In the genomic region with DNA sequence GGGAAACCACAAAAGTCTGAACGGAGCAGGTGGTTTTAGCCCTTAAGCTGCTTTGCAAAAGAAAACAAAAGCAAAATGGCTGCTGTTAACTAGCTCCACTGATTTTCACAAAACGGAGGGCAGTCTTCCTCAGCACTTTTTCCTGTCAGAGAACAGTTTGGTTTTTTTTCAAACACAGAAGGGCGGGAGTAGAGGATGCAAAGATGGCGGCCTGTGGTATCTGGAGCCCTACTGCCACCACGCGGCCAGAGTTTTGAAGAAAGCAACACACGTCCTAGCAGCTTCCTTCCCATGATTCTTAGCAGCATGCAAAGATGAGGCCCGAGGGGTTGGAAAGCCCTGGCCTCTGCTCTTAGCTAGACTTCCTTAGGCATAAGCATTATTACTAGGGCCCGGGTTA, we compare ENCODE assay signal across 8 mouse cellular contexts.
DNase-seq lines count a peak whose midpoint lies in the region; ATAC-seq and TF ChIP-seq lines count a peak whose summit lies in the region.

No protein-coding gene starts in this region.

- H3K9me3 ChIP-seq in forebrain, postnatal 0 days (ENCODE audit: low read length) = no peaks in the 10 kb centered on the region
- no peaks in the 10 kb centered on the region for H3K9me3 ChIP-seq in limb, embryonic 14.5 days (ENCODE audit: control insufficient read depth, low read length)
- H3K9me3 ChIP-seq in midbrain, embryonic 15.5 days = no peaks in the 10 kb centered on the region

- H3K4me3 ChIP-seq in forebrain, postnatal 0 days (ENCODE audit: low read depth, low read length) = no peak overlapping the region
- no peak overlapping the region for H3K4me3 ChIP-seq in limb, embryonic 14.5 days (replicated peaks; ENCODE audit: low read length)
- no peak overlapping the region for H3K4me3 ChIP-seq in midbrain, embryonic 15.5 days

- H3K36me3 ChIP-seq in forebrain, postnatal 0 days (ENCODE audit: insufficient read depth) = no peaks in the 10 kb centered on the region
- H3K36me3 ChIP-seq in limb, embryonic 14.5 days (ENCODE audit: control insufficient read depth, insufficient read depth, low read length) = no peaks in the 10 kb centered on the region
- no peaks in the 10 kb centered on the region for H3K36me3 ChIP-seq in midbrain, embryonic 15.5 days (replicated peaks)

- H3K4me2 ChIP-seq in forebrain, postnatal 0 days (ENCODE audit: low read depth) = no peak overlapping the region
- H3K4me2 ChIP-seq in limb, embryonic 14.5 days (replicated peaks; ENCODE audit: low read depth, low read length, severe bottlenecking) = no peak overlapping the region
- no peak overlapping the region for H3K4me2 ChIP-seq in midbrain, embryonic 15.5 days

- peak; percentile 84 for DNase-seq in adrenal gland, postnatal 14 days
- no peak for DNase-seq in adrenal gland, postnatal 10 days
- peak; percentile 76 for DNase-seq in right cerebral cortex, postnatal 14 days
- no peak for DNase-seq in right cerebral cortex, postnatal 4 days
- DNase-seq in forebrain, postnatal 0 days = peak; percentile 85
- peak; percentile 70 for DNase-seq in limb, embryonic 14.5 days (ENCODE audit: low spot score)
- no peak for DNase-seq in T-cell, adult 2 months (ENCODE audit: low spot score)

- H3K4me1 ChIP-seq in forebrain, postnatal 0 days (ENCODE audit: insufficient read depth) = no peaks in the 10 kb centered on the region
- no peaks in the 10 kb centered on the region for H3K4me1 ChIP-seq in limb, embryonic 14.5 days (ENCODE audit: control insufficient read depth, insufficient read depth, low read length)
- no peaks in the 10 kb centered on the region for H3K4me1 ChIP-seq in midbrain, embryonic 15.5 days

- peak overlapping the region; percentile 35; the same call in 1 of the 2 replicates for H3K27ac ChIP-seq in forebrain, postnatal 0 days (ENCODE audit: low read depth, low read length)
- H3K27ac ChIP-seq in limb, embryonic 14.5 days (replicated peaks; ENCODE audit: low read depth, low read length) = 0 out of 2 replicates have a peak overlapping the region, but pooled peaks have one; percentile 26
- H3K27ac ChIP-seq in midbrain, embryonic 15.5 days = peak overlapping the region; percentile 61

- H3K9ac ChIP-seq in forebrain, postnatal 0 days = no peak overlapping the region
- H3K9ac ChIP-seq in limb, embryonic 14.5 days (ENCODE audit: low read depth, low read length, severe bottlenecking) = 0 out of 2 replicates have a peak overlapping the region, but pooled peaks have one; percentile 4
- no peak overlapping the region for H3K9ac ChIP-seq in midbrain, embryonic 15.5 days

- peak; percentile 45 for ATAC-seq in forebrain, postnatal 0 days
- ATAC-seq in limb, embryonic 14.5 days (ENCODE audit: low FRiP score, low read depth) = no peak; the same call in 1 of the 2 replicates
- ATAC-seq in midbrain, embryonic 15.5 days (replicated peaks) = no peak; the same call in 1 of the 2 replicates

- no peaks in the 10 kb centered on the region for H3K27me3 ChIP-seq in forebrain, postnatal 0 days (ENCODE audit: insufficient read depth, low read length)
- no peaks in the 10 kb centered on the region for H3K27me3 ChIP-seq in limb, embryonic 14.5 days (ENCODE audit: control insufficient read depth, insufficient read depth, low read length)
- H3K27me3 ChIP-seq in midbrain, embryonic 15.5 days (replicated peaks) = no peaks in the 10 kb centered on the region

- WGBS in forebrain, postnatal 0 days = 63% methylated on average over 9 of the region's 9 CpGs
- WGBS in limb, embryonic 14.5 days = 57% methylated on average over 9 of the region's 9 CpGs
- 54% methylated on average over 9 of the region's 9 CpGs for WGBS in midbrain, embryonic 15.5 days

- TF ChIP-seq CTCF in forebrain, postnatal 0 days (IDR thresholded peaks at IDR 0.05; ENCODE audit: low read depth) = peak; percentile 53

- no peak for TF ChIP-seq POLR2A in limb, embryonic 14.5 days (IDR thresholded peaks at IDR 0.05; ENCODE audit: borderline replicate concordance, extremely low read depth, insufficient read depth, insufficient read length)

Comparison
In these comparisons a context has a peak if more than half of its experiments do, and no peak if none do; other contexts are left out.
1. DNase-seq: peak in adrenal gland, postnatal 14 days (single experiment), right cerebral cortex, postnatal 14 days (single experiment), forebrain, postnatal 0 days (single experiment) and limb, embryonic 14.5 days (single experiment); none in adrenal gland, postnatal 10 days (single experiment), right cerebral cortex, postnatal 4 days (single experiment) and T-cell, adult 2 months (single experiment).
2. Peak in every context shown above with its lines, with median percentiles within 50 percentile points of each other: H3K27ac ChIP-seq.